In the genomic region with DNA sequence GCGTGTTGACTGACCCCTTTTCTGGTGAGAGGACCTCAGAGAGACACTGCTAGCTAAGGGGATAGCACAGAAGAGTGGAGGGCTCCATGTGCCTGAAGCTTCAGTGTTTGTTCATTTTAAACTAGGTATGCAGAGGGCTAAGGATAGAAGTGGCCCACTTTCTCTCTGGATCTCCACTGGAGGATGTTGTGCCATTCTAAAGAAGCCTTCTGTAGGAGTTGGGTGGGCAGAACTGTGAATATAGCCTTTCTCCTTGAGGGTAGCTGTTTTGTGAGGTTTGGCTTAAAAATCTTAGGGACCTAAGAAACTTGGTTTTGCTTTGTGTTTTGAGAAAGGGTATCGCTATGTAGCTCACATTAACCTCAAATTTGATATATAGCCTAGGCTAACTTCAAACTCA, we compare ENCODE assay signal across 23 mouse cellular contexts.
"Had no signal": no experiment of that assay in that cellular context is flagged by ENCODE, and none has a peak within 500 bp of the region (broad histone marks: within the 10 kb centered on the region; RNA-seq: fewer than 3 reads in every experiment).

No protein-coding gene starts in this region.

- DNase-seq: kidney, adult 11 months; kidney, adult 8-10 months; kidney, postnatal 10 days; kidney, postnatal 36 days; layer of hippocampus, postnatal 36 days; liver; lung, adult 18-20 months; lung, postnatal 10 days; lung, postnatal 36 days; thymus, postnatal 25 days had no signal

- H3K27me3 ChIP-seq: kidney, embryonic 15.5 days; limb, embryonic 13.5 days; liver, embryonic 12.5 days; lung, embryonic 15.5 days; midbrain, embryonic 13.5 days; neural tube, embryonic 13.5 days had no signal

- H3K4me3 ChIP-seq: kidney, embryonic 15.5 days; limb, embryonic 10.5 days; limb, embryonic 13.5 days; liver, embryonic 12.5 days; liver, embryonic 15.5 days; lung, embryonic 15.5 days; megakaryocyte, embryonic 14.5 days; midbrain, embryonic 10.5 days; midbrain, embryonic 13.5 days; myocyte; neural tube, embryonic 13.5 days had no signal

- H3K27ac ChIP-seq: kidney, embryonic 15.5 days; limb, embryonic 10.5 days; limb, embryonic 13.5 days; liver, embryonic 12.5 days; liver, embryonic 15.5 days; lung, embryonic 15.5 days; midbrain, embryonic 10.5 days; midbrain, embryonic 13.5 days; neural tube, embryonic 13.5 days; stomach, postnatal 0 days had no signal

- ATAC-seq: liver, embryonic 12.5 days; midbrain, embryonic 13.5 days; midbrain, embryonic 16.5 days had no signal

- H3K4me2 ChIP-seq: kidney, embryonic 15.5 days; limb, embryonic 13.5 days; liver, embryonic 12.5 days; liver, embryonic 15.5 days; lung, embryonic 15.5 days; midbrain, embryonic 13.5 days; neural tube, embryonic 13.5 days had no signal

- H3K9ac ChIP-seq: kidney, embryonic 15.5 days; limb, embryonic 13.5 days; liver, embryonic 12.5 days; liver, embryonic 15.5 days; lung, embryonic 15.5 days; midbrain, embryonic 13.5 days; neural tube, embryonic 13.5 days had no signal

- H3K36me3 ChIP-seq: kidney, embryonic 15.5 days; limb, embryonic 10.5 days; limb, embryonic 13.5 days; liver, embryonic 12.5 days; liver, embryonic 15.5 days; lung, embryonic 15.5 days; midbrain, embryonic 10.5 days; midbrain, embryonic 13.5 days; neural tube, embryonic 13.5 days had no signal

- H3K9me3 ChIP-seq: kidney, embryonic 15.5 days; limb, embryonic 10.5 days; limb, embryonic 13.5 days; liver, embryonic 12.5 days; liver, embryonic 15.5 days; lung, embryonic 15.5 days; midbrain, embryonic 13.5 days; neural tube, embryonic 13.5 days had no signal

- H3K4me1 ChIP-seq: kidney, embryonic 15.5 days; limb, embryonic 10.5 days; limb, embryonic 13.5 days; liver, embryonic 12.5 days; liver, embryonic 15.5 days; lung, embryonic 15.5 days; megakaryocyte, embryonic 14.5 days; midbrain, embryonic 10.5 days; midbrain, embryonic 13.5 days; neural tube, embryonic 13.5 days had no signal
